Mouse (Mus musculus) ZHBTc4 (cell line): ENCODE data around the gene Six3.

Experiments used
- DNase-seq: peaks from one replicate; pipeline ENCODE4 v3.0.0-alpha.2; 2011; ENCODE audit warnings: low read depth, low spot score

Six3 gene

GRCm38 (mm10) chr17:85613266-85613860 lies at the start of gene Six3:
TSS of gene Six3 (plus strand) at chr17:85613608.
- peak; percentile 62 for DNase-seq

GRCm38 (mm10) chr17:85564107-85564506 lies 49.3 kb upstream of the Six3 start:
- no peak for DNase-seq

GRCm38 (mm10) chr17:85574023-85574422 lies 39.4 kb upstream of the Six3 start:
- DNase-seq = no peak

- no peak for DNase-seq
These were observed 35.1 kb upstream of the Six3 start for GRCm38 (mm10) chr17:85578290-85578689.

- no peak for DNase-seq
These were observed 34.1 kb upstream of the Six3 start for GRCm38 (mm10) chr17:85579350-85579749.

GRCm38 (mm10) chr17:85580221-85580620 lies 33.2 kb upstream of the Six3 start:
- DNase-seq = no peak

- no peak for DNase-seq
These were observed 29.2 kb upstream of the Six3 start for GRCm38 (mm10) chr17:85584170-85584569.

- DNase-seq = no peak
These were observed 28.8 kb upstream of the Six3 start for GRCm38 (mm10) chr17:85584573-85584972.

GRCm38 (mm10) chr17:85585779-85586178 lies 27.6 kb upstream of the Six3 start:
- no peak for DNase-seq

GRCm38 (mm10) chr17:85591976-85592375 lies 21.4 kb upstream of the Six3 start:
- DNase-seq = no peak

GRCm38 (mm10) chr17:85595853-85596252 lies 17.6 kb upstream of the Six3 start:
- DNase-seq = peak; percentile 51

- no peak for DNase-seq
These were observed 17.0 kb upstream of the Six3 start for GRCm38 (mm10) chr17:85596341-85596890.

- no peak for DNase-seq
These were observed 13.9 kb upstream of the Six3 start for GRCm38 (mm10) chr17:85599520-85599919.

- DNase-seq = no peak
These were observed 6.9 kb upstream of the Six3 start for GRCm38 (mm10) chr17:85606463-85606862.

GRCm38 (mm10) chr17:85607556-85608365 lies 5.6 kb upstream of the Six3 start:
- DNase-seq = peak; percentile 45

- peak; percentile 58 for DNase-seq
These were observed 4.9 kb upstream of the Six3 start for GRCm38 (mm10) chr17:85608366-85609093.

- no peak for DNase-seq
These were observed 4.3 kb upstream of the Six3 start for GRCm38 (mm10) chr17:85609094-85609425.

GRCm38 (mm10) chr17:85609621-85610392 lies 3.6 kb upstream of the Six3 start:
- no peak for DNase-seq

- DNase-seq = no peak
These were observed 2.9 kb upstream of the Six3 start for GRCm38 (mm10) chr17:85610393-85611115.

GRCm38 (mm10) chr17:85611521-85612515 lies 1.6 kb upstream of the Six3 start:
- DNase-seq = no peak
